Mouse (Mus musculus): ENCODE measurements at regions not wholly inside any gene's neighbourhood (a gene's known extent, or its start where the extent isn't known, plus 50 kb on each side); places are given as distances from the start of the nearest gene placed in this dataset.
"Not testable (repeated sequence)": the region's sequence is repeated elsewhere in the genome, so short reads cannot be mapped to it uniquely, and the experiment has no call there.

GRCm38 (mm10) chr8:88823931-88824330, 127.1 kb downstream of the Cyld start:
- 81% methylated on average over 7 of the region's 7 CpGs for WGBS
- Histone ChIP-seq H3K27ac (ENCODE audit: low read depth) (no peak overlapping the region), H3K27me3 (replicated peaks; ENCODE audit: control insufficient read depth, insufficient read depth, low read length) (no peaks in the 10 kb centered on the region), H3K36me3 (ENCODE audit: control insufficient read depth, insufficient read depth, low read length) (no peaks in the 10 kb centered on the region), H3K4me1 (replicated peaks; ENCODE audit: control insufficient read depth, insufficient read depth, low read length) (no peaks in the 10 kb centered on the region), H3K4me3 (ENCODE audit: low read depth, low read length) (no peak overlapping the region), H3K9ac (ENCODE audit: low read length) (no peak overlapping the region), H3K4me2 (ENCODE audit: low read length) (no peak overlapping the region), H3K9me3 (ENCODE audit: control insufficient read depth, low read length) (no peaks in the 10 kb centered on the region)
- no peak for DNase-seq (ENCODE audit: low spot score)
- ATAC-seq (replicated peaks; ENCODE audit: low FRiP score, low TSS enrichment, low read depth) = no peak

GRCm38 (mm10) chr8:88820275-88820850, 123.5 kb downstream of the Cyld start:
- Histone ChIP-seq H3K4me3 (ENCODE audit: low read depth, low read length) (no peak overlapping the region), H3K9me3 (ENCODE audit: control insufficient read depth, low read length) (no peaks in the 10 kb centered on the region), H3K36me3 (ENCODE audit: control insufficient read depth, insufficient read depth, low read length) (no peaks in the 10 kb centered on the region), H3K9ac (ENCODE audit: low read length) (no peak overlapping the region), H3K27ac (ENCODE audit: low read depth) (no peak overlapping the region), H3K27me3 (replicated peaks; ENCODE audit: control insufficient read depth, insufficient read depth, low read length) (no peaks in the 10 kb centered on the region), H3K4me2 (ENCODE audit: low read length) (no peak overlapping the region), H3K4me1 (replicated peaks; ENCODE audit: control insufficient read depth, insufficient read depth, low read length) (no peaks in the 10 kb centered on the region)
- no peak for ATAC-seq (replicated peaks; ENCODE audit: low FRiP score, low TSS enrichment, low read depth)
- no peak for DNase-seq (ENCODE audit: low spot score)
- WGBS = 83% methylated on average over 5 of the region's 5 CpGs

- no peak overlapping the region for H3K9ac ChIP-seq (ENCODE audit: low read length)
- no peaks in the 10 kb centered on the region for H3K4me1 ChIP-seq (replicated peaks; ENCODE audit: control insufficient read depth, insufficient read depth, low read length)
- no peaks in the 10 kb centered on the region for H3K27me3 ChIP-seq (replicated peaks; ENCODE audit: control insufficient read depth, insufficient read depth, low read length)
- no peaks in the 10 kb centered on the region for H3K36me3 ChIP-seq (ENCODE audit: control insufficient read depth, insufficient read depth, low read length)
- no peaks in the 10 kb centered on the region for H3K9me3 ChIP-seq (ENCODE audit: control insufficient read depth, low read length)
- WGBS = 83% methylated on average over 5 of the region's 5 CpGs
- H3K4me2 ChIP-seq (ENCODE audit: low read length) = no peak overlapping the region
- DNase-seq (ENCODE audit: low spot score) = no peak
- no peak overlapping the region for H3K27ac ChIP-seq (ENCODE audit: low read depth)
- H3K4me3 ChIP-seq (ENCODE audit: low read depth, low read length) = no peak overlapping the region
- ATAC-seq (replicated peaks; ENCODE audit: low FRiP score, low TSS enrichment, low read depth) = no peak
Measured at GRCm38 (mm10) chr8:88816461-88816860, 119.6 kb downstream of the Cyld start.

GRCm38 (mm10) chr8:88814246-88814645, 117.4 kb downstream of the Cyld start:
- no peak overlapping the region for H3K9ac ChIP-seq (ENCODE audit: low read length)
- no peak overlapping the region for H3K27ac ChIP-seq (ENCODE audit: low read depth)
- H3K36me3 ChIP-seq (ENCODE audit: control insufficient read depth, insufficient read depth, low read length) = no peaks in the 10 kb centered on the region
- no peaks in the 10 kb centered on the region for H3K27me3 ChIP-seq (replicated peaks; ENCODE audit: control insufficient read depth, insufficient read depth, low read length)
- no peak overlapping the region for H3K4me2 ChIP-seq (ENCODE audit: low read length)
- DNase-seq (ENCODE audit: low spot score) = no peak
- 86% methylated on average over 6 of the region's 6 CpGs for WGBS
- no peaks in the 10 kb centered on the region for H3K4me1 ChIP-seq (replicated peaks; ENCODE audit: control insufficient read depth, insufficient read depth, low read length)
- no peaks in the 10 kb centered on the region for H3K9me3 ChIP-seq (ENCODE audit: control insufficient read depth, low read length)
- no peak overlapping the region for H3K4me3 ChIP-seq (ENCODE audit: low read depth, low read length)
- no peak for ATAC-seq (replicated peaks; ENCODE audit: low FRiP score, low TSS enrichment, low read depth)

GRCm38 (mm10) chr8:88812901-88813676, 116.3 kb downstream of the Cyld start:
- Histone ChIP-seq H3K4me2 (ENCODE audit: low read length) (no peak overlapping the region), H3K4me3 (ENCODE audit: low read depth, low read length) (no peak overlapping the region), H3K9ac (ENCODE audit: low read length) (no peak overlapping the region), H3K9me3 (ENCODE audit: control insufficient read depth, low read length) (no peaks in the 10 kb centered on the region), H3K4me1 (replicated peaks; ENCODE audit: control insufficient read depth, insufficient read depth, low read length) (no peaks in the 10 kb centered on the region), H3K27ac (ENCODE audit: low read depth) (no peak overlapping the region), H3K27me3 (replicated peaks; ENCODE audit: control insufficient read depth, insufficient read depth, low read length) (no peaks in the 10 kb centered on the region), H3K36me3 (ENCODE audit: control insufficient read depth, insufficient read depth, low read length) (no peaks in the 10 kb centered on the region)
- no peak for ATAC-seq (replicated peaks; ENCODE audit: low FRiP score, low TSS enrichment, low read depth)
- no peak for DNase-seq (ENCODE audit: low spot score)
- 64% methylated on average over 27 of the region's 27 CpGs for WGBS

GRCm38 (mm10) chr8:88806851-88807250, 110.0 kb downstream of the Cyld start:
- H3K9me3 ChIP-seq (ENCODE audit: control insufficient read depth, low read length); H3K4me1 ChIP-seq (replicated peaks; ENCODE audit: control insufficient read depth, insufficient read depth, low read length); H3K27ac ChIP-seq (ENCODE audit: low read depth); H3K4me3 ChIP-seq (ENCODE audit: low read depth, low read length); ATAC-seq (replicated peaks; ENCODE audit: low FRiP score, low TSS enrichment, low read depth); DNase-seq (ENCODE audit: low spot score); H3K9ac ChIP-seq (ENCODE audit: low read length); H3K27me3 ChIP-seq (replicated peaks; ENCODE audit: control insufficient read depth, insufficient read depth, low read length); H3K36me3 ChIP-seq (ENCODE audit: control insufficient read depth, insufficient read depth, low read length); H3K4me2 ChIP-seq (ENCODE audit: low read length): not testable (repeated sequence)
- 91% methylated on average over 10 of the region's 10 CpGs for WGBS
